Mouse (Mus musculus): ENCODE data around the gene Dab2ip. TPM values are rescaled to one million over a fixed set of nuclear protein-coding genes. Genes with fewer than 3 reads are reported as not detected.

Gene Dab2ip
- polyA plus RNA-seq, 1 experiment from 2014 or later = 52.3 TPM

GRCm38 (mm10) chr2:35776935-35777334, 218.9 kb downstream of the Dab2ip start:
- Histone ChIP-seq H3K27ac (no peak overlapping the region), H3K4me2 (replicated peaks) (no peak overlapping the region), H3K9ac (no peak overlapping the region), H3K4me3 (no peak overlapping the region), H3K9me3 (no peaks in the 10 kb centered on the region), H3K27me3 (no peaks in the 10 kb centered on the region; the same call in 1 of the 2 replicates), H3K4me1 (no peaks in the 10 kb centered on the region; the same call in 1 of the 2 replicates), H3K36me3 (no peaks in the 10 kb centered on the region)
- ATAC-seq (ENCODE audit: low FRiP score, low read depth) = no peak
- WGBS = 78% methylated on average over 9 of the region's 9 CpGs

GRCm38 (mm10) chr2:35779266-35779665, 221.2 kb downstream of the Dab2ip start:
- ATAC-seq (ENCODE audit: low FRiP score, low read depth) = no peak
- 88% methylated on average over 5 of the region's 5 CpGs for WGBS
- Histone ChIP-seq H3K27me3 (no peaks in the 10 kb centered on the region; the same call in 1 of the 2 replicates), H3K4me1 (no peaks in the 10 kb centered on the region; the same call in 1 of the 2 replicates), H3K9ac (no peak overlapping the region), H3K4me2 (replicated peaks) (no peak overlapping the region), H3K9me3 (no peaks in the 10 kb centered on the region), H3K27ac (no peak overlapping the region), H3K4me3 (no peak overlapping the region), H3K36me3 (no peaks in the 10 kb centered on the region)

Other genes with a start within 250 kb of the Dab2ip start
- gene Stom, start 221.3 kb upstream of the Dab2ip start, polyA plus RNA-seq (2015; fragmentation: Nextera tagmentation; extraction: Ambion mirVana) = 18.1 and 18.5 TPM in 2 replicates
- not detected in 2 replicates for gene 4930568D16Rik, start 190.5 kb upstream of the Dab2ip start, polyA plus RNA-seq (2015; fragmentation: Nextera tagmentation; extraction: Ambion mirVana)
- gene 4930402F06Rik, start 161.1 kb upstream of the Dab2ip start, polyA plus RNA-seq (2015; fragmentation: Nextera tagmentation; extraction: Ambion mirVana) = not detected in 2 replicates
- gene Ggta1, start 95.0 kb upstream of the Dab2ip start, polyA plus RNA-seq (2015; fragmentation: Nextera tagmentation; extraction: Ambion mirVana) = 18.3 and 19.6 TPM in 2 replicates